15 mouse cellular contexts compared by ENCODE assay signal in genomic region chr10:68238182-68238581, GRCm38 (mm10). TPM values are rescaled to one million over a fixed set of nuclear protein-coding genes. Genes with fewer than 3 reads are reported as not detected.
DNase-seq lines count a peak whose midpoint lies in the region; ATAC-seq and TF ChIP-seq lines count a peak whose summit lies in the region.
"Had no signal": no experiment of that assay in that cellular context is flagged by ENCODE, and none has a peak within 500 bp of the region (broad histone marks: within the 10 kb centered on the region; RNA-seq: fewer than 3 reads in every experiment).

No protein-coding gene starts in this region.

- no peaks in the 10 kb centered on the region for H3K9me3 ChIP-seq in forebrain, embryonic 15.5 days
- no peaks in the 10 kb centered on the region for H3K9me3 ChIP-seq in forebrain, embryonic 10.5 days
- no peaks in the 10 kb centered on the region for H3K9me3 ChIP-seq in kidney, postnatal 0 days (replicated peaks; ENCODE audit: low read length)
- no peaks in the 10 kb centered on the region for H3K9me3 ChIP-seq in stomach, embryonic 15.5 days
- H3K9me3 ChIP-seq in stomach, postnatal 0 days (ENCODE audit: control insufficient read depth, low read length) = no peaks in the 10 kb centered on the region
- H3K9me3 ChIP-seq in stomach, embryonic 16.5 days (replicated peaks; ENCODE audit: control insufficient read depth, low read length) = no peaks in the 10 kb centered on the region
- H3K9me3 ChIP-seq: heart, embryonic 12.5 days; midbrain, embryonic 13.5 days had no signal

- peaks cover 3% of the 10 kb centered on the region; the same call in 1 of the 2 replicates for H3K36me3 ChIP-seq in forebrain, embryonic 15.5 days
- peaks cover 35% of the 10 kb centered on the region for H3K36me3 ChIP-seq in forebrain, embryonic 10.5 days (replicated peaks)
- H3K36me3 ChIP-seq in kidney, postnatal 0 days (ENCODE audit: insufficient read depth, low read length) = peaks cover 24% of the 10 kb centered on the region; the same call in 1 of the 2 replicates
- H3K36me3 ChIP-seq in stomach, embryonic 15.5 days = peaks cover 20% of the 10 kb centered on the region; the same call in 1 of the 2 replicates
- peaks cover 6% of the 10 kb centered on the region; the same call in 1 of the 2 replicates for H3K36me3 ChIP-seq in stomach, postnatal 0 days (ENCODE audit: control insufficient read depth, insufficient read depth, low read length)
- peaks cover 18% of the 10 kb centered on the region for H3K36me3 ChIP-seq in stomach, embryonic 16.5 days (ENCODE audit: control insufficient read depth, insufficient read depth, low read length)

- H3K9ac ChIP-seq in forebrain, embryonic 15.5 days (replicated peaks) = no peak overlapping the region
- no peak overlapping the region for H3K9ac ChIP-seq in kidney, postnatal 0 days (ENCODE audit: low read depth, low read length)
- no peak overlapping the region for H3K9ac ChIP-seq in stomach, embryonic 15.5 days
- no peak overlapping the region for H3K9ac ChIP-seq in stomach, postnatal 0 days (ENCODE audit: low read length)
- H3K9ac ChIP-seq in stomach, embryonic 16.5 days (ENCODE audit: low read length) = no peak overlapping the region
- H3K9ac ChIP-seq: heart, embryonic 12.5 days; hindbrain, embryonic 14.5 days; midbrain, embryonic 13.5 days had no signal

- TF ChIP-seq CTCF in kidney, postnatal 0 days (IDR thresholded peaks at IDR 0.05; ENCODE audit: low read depth) = no peak
- TF ChIP-seq CTCF in stomach, postnatal 0 days (IDR thresholded peaks at IDR 0.05; ENCODE audit: low read depth) = no peak

- WGBS in forebrain, embryonic 15.5 days = 22% methylated on average over 3 of the region's 3 CpGs
- WGBS in forebrain, embryonic 10.5 days = 66% methylated on average over 3 of the region's 3 CpGs
- 35% methylated on average over 3 of the region's 3 CpGs for WGBS in kidney, postnatal 0 days
- 26% methylated on average over 3 of the region's 3 CpGs for WGBS in stomach, embryonic 15.5 days
- WGBS in stomach, postnatal 0 days = 15% methylated on average over 3 of the region's 3 CpGs
- 33% methylated on average over 3 of the region's 3 CpGs for WGBS in stomach, embryonic 16.5 days

- DNase-seq in forebrain, embryonic 10.5 days (ENCODE audit: extremely low spot score, low spot score) = no peak
- no peak for DNase-seq in kidney, postnatal 0 days (ENCODE audit: low spot score)
- no peak for DNase-seq in kidney, adult 18-20 months
- no peak for DNase-seq in stomach, postnatal 0 days (ENCODE audit: low spot score)
- DNase-seq in natural killer cell, adult 2 months (ENCODE audit: low spot score in 2 of 2) = no peak
- DNase-seq: adrenal gland, adult 8-10 months; cerebellum, postnatal 10 days; lung, postnatal 10 days; right cerebral cortex, postnatal 4 days had no signal

- H3K4me3 ChIP-seq in forebrain, embryonic 15.5 days = no peak overlapping the region
- H3K4me3 ChIP-seq in forebrain, embryonic 10.5 days = no peak overlapping the region
- H3K4me3 ChIP-seq in kidney, postnatal 0 days (replicated peaks; ENCODE audit: low read depth, low read length) = no peak overlapping the region
- no peak overlapping the region for H3K4me3 ChIP-seq in stomach, embryonic 15.5 days (replicated peaks)
- H3K4me3 ChIP-seq in stomach, postnatal 0 days (ENCODE audit: low read depth, low read length) = no peak overlapping the region
- H3K4me3 ChIP-seq in stomach, embryonic 16.5 days (replicated peaks; ENCODE audit: low read length) = no peak overlapping the region
- H3K4me3 ChIP-seq: heart, embryonic 12.5 days; midbrain, embryonic 13.5 days had no signal

- H3K27ac ChIP-seq in forebrain, embryonic 15.5 days (replicated peaks) = 0 out of 2 replicates have a peak overlapping the region, but pooled peaks have one; percentile 5
- no peak overlapping the region for H3K27ac ChIP-seq in forebrain, embryonic 10.5 days
- H3K27ac ChIP-seq in kidney, postnatal 0 days = peak overlapping the region; percentile 77
- H3K27ac ChIP-seq in stomach, embryonic 15.5 days = peak overlapping the region; percentile 55
- H3K27ac ChIP-seq in stomach, postnatal 0 days (replicated peaks) = no peak overlapping the region; the same call in 1 of the 2 replicates
- H3K27ac ChIP-seq in stomach, embryonic 16.5 days (ENCODE audit: low read length) = peak overlapping the region; percentile 43
- H3K27ac ChIP-seq: hindbrain, embryonic 14.5 days; midbrain, embryonic 13.5 days had no signal

- H3K27me3 ChIP-seq in forebrain, embryonic 15.5 days = no peaks in the 10 kb centered on the region
- H3K27me3 ChIP-seq in forebrain, embryonic 10.5 days (ENCODE audit: poor library complexity, severe bottlenecking) = no peaks in the 10 kb centered on the region
- H3K27me3 ChIP-seq in kidney, postnatal 0 days (ENCODE audit: insufficient read depth, low read length) = no peaks in the 10 kb centered on the region
- no peaks in the 10 kb centered on the region for H3K27me3 ChIP-seq in stomach, embryonic 15.5 days (replicated peaks)
- no peaks in the 10 kb centered on the region for H3K27me3 ChIP-seq in stomach, postnatal 0 days (ENCODE audit: control insufficient read depth, insufficient read depth, low read length)
- no peaks in the 10 kb centered on the region for H3K27me3 ChIP-seq in stomach, embryonic 16.5 days (ENCODE audit: control insufficient read depth, insufficient read depth, low read length)
- H3K27me3 ChIP-seq: heart, embryonic 12.5 days; midbrain, embryonic 13.5 days had no signal

- no peak for ATAC-seq in forebrain, embryonic 15.5 days (replicated peaks)
- no peak for ATAC-seq in kidney, postnatal 0 days (replicated peaks; ENCODE audit: low FRiP score, low read depth)
- no peak for ATAC-seq in stomach, embryonic 15.5 days (ENCODE audit: insufficient read depth, low FRiP score, low read depth)
- no peak for ATAC-seq in stomach, postnatal 0 days (ENCODE audit: low FRiP score, low TSS enrichment)
- no peak for ATAC-seq in stomach, embryonic 16.5 days (ENCODE audit: insufficient read depth, low FRiP score)
- ATAC-seq: midbrain, embryonic 13.5 days had no signal

- H3K4me1 ChIP-seq in forebrain, embryonic 15.5 days = peaks cover 11% of the 10 kb centered on the region
- H3K4me1 ChIP-seq in forebrain, embryonic 10.5 days = peaks cover 20% of the 10 kb centered on the region
- H3K4me1 ChIP-seq in kidney, postnatal 0 days (replicated peaks; ENCODE audit: insufficient read depth, low read length) = peaks cover 15% of the 10 kb centered on the region; the same call in 1 of the 2 replicates
- H3K4me1 ChIP-seq in stomach, embryonic 15.5 days = peaks cover 11% of the 10 kb centered on the region; the same call in 1 of the 2 replicates
- peaks cover 8% of the 10 kb centered on the region; the same call in 1 of the 2 replicates for H3K4me1 ChIP-seq in stomach, postnatal 0 days (replicated peaks; ENCODE audit: control insufficient read depth, insufficient read depth)
- peaks cover 15% of the 10 kb centered on the region for H3K4me1 ChIP-seq in stomach, embryonic 16.5 days (ENCODE audit: control insufficient read depth, insufficient read depth, low read length)

- no peak for TF ChIP-seq EP300 in stomach, postnatal 0 days (optimal IDR thresholded peaks at IDR 0.05)

- no peak overlapping the region for H3K4me2 ChIP-seq in forebrain, embryonic 15.5 days (replicated peaks)
- H3K4me2 ChIP-seq in kidney, postnatal 0 days (ENCODE audit: low read length) = no peak overlapping the region
- H3K4me2 ChIP-seq in stomach, embryonic 15.5 days = no peak overlapping the region
- H3K4me2 ChIP-seq in stomach, postnatal 0 days (replicated peaks; ENCODE audit: low read depth) = no peak overlapping the region
- 0 out of 2 replicates have a peak overlapping the region, but pooled peaks have one; percentile 2 for H3K4me2 ChIP-seq in stomach, embryonic 16.5 days (ENCODE audit: low read depth, low read length)
- H3K4me2 ChIP-seq: heart, embryonic 12.5 days; hindbrain, embryonic 14.5 days; midbrain, embryonic 13.5 days had no signal

RNA-seq across cellular contexts. Expression of gene Arid5b, which starts 40.4 kb away (rescaled TPM):
- polyA plus RNA-seq in forebrain, embryonic 15.5 days (2015; fragmentation: Nextera tagmentation; extraction: Ambion mirVana) = 14.4 and 15.1 TPM in 2 replicates
- polyA plus RNA-seq in forebrain, embryonic 10.5 days (2016; fragmentation: Nextera tagmentation; extraction: Ambion mirVana) = 9.4 and 10.5 TPM in 2 replicates
- 30.3 and 31.1 TPM in 2 replicates for polyA plus RNA-seq in kidney, postnatal 0 days (2015; fragmentation: Nextera tagmentation; extraction: Ambion mirVana)
- 32.3 and 33.1 TPM in 2 replicates for polyA plus RNA-seq in stomach, embryonic 15.5 days (2015; fragmentation: Nextera tagmentation; extraction: Ambion mirVana)
- polyA plus RNA-seq in stomach, postnatal 0 days (2015; fragmentation: Nextera tagmentation; extraction: Ambion mirVana) = 17.9 and 18.3 TPM in 2 replicates
- 30.3 and 33.6 TPM in 2 replicates for polyA plus RNA-seq in stomach, embryonic 16.5 days (2015; fragmentation: Nextera tagmentation; extraction: Ambion mirVana)

Comparison
In these comparisons a context has a peak if more than half of its experiments do, and no peak if none do; other contexts are left out.
1. H3K27ac ChIP-seq: peak in forebrain, embryonic 15.5 days (single experiment), kidney, postnatal 0 days (single experiment), stomach, embryonic 15.5 days (single experiment) and stomach, embryonic 16.5 days (single experiment); none in forebrain, embryonic 10.5 days (single experiment) and stomach, postnatal 0 days (single experiment).